Mouse (Mus musculus): ENCODE measurements around the gene Myom3. TPM values are rescaled to one million over a fixed set of nuclear protein-coding genes. Genes with fewer than 3 reads are reported as not detected.

Gene Myom3
- polyA plus RNA-seq, 1 experiment: 0.25 TPM

DNA sequence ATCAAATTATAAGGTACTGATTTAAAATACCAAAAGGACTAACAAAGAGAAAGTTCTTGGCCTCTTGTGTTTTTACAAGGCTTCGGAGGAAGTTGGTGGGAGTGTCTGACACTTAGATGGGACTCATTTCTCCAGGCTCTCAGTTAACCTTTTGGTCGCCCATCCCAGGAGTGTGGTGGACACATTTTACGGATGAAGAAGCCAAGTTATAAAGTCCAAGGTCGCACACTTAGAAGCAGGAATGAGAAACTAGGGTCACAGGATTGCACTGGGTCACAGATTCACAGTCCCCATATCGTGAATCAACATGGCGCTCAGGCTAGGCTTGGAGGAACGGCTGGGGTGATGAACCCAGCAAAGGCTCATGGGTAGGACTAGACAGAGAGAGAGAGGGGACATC, 2.1 kb downstream of the Myom3 start:
- no peak for DNase-seq (ENCODE audit: low spot score)

DNA sequence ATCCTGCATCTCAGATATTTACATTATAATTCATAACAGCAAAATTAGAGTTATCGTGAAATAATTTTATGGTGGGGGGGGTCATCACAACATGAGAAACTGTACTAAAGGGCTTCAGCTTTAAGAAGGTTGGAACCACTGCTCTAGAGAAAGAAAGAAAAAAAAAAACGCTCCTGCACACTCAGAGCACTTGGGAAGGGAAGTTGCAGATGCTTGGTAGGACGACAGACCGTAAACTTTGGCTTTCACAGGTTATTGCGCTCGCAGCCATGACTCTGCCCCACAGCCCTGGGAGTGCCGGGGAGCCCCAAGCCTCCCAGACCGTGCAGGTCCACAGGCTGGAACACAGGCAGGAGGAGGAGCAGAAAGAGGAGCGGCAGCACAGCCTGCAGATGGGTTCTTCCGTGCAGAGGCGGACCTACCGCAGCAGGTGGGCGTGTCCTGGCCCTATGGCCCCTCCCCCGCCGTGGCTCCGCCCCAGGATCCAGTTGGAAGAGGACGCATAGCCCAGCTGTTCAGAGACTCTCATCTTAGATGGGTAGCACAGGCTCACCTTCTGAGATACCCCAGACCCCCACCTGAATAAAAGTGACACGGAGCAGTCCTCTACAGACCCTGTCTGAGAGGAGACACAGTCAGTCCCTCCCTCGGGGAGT, 2.9 kb downstream of the Myom3 start:
- DNase-seq (ENCODE audit: low spot score): peak; percentile 41

DNA sequence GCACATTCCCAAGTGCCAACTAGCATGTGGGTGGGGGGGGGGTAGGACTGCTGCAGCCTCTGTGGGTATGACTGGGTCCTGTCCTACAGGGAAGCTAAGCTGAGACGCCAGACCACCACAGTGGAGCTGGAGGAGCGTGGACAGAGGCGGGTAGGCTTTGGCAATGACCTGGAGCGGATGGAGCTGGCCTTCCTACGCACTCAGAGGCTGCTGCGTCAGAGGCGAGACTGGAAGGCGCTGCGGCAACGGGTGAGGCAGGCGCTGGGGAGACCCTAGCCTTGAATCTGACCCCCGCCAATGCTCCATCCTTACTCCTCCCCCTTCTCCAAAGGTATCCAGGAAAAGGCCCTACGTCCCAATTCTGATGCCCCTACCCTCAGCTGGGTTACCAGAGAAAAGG, 5.2 kb downstream of the Myom3 start:
- no peak for DNase-seq (ENCODE audit: low spot score)

DNA sequence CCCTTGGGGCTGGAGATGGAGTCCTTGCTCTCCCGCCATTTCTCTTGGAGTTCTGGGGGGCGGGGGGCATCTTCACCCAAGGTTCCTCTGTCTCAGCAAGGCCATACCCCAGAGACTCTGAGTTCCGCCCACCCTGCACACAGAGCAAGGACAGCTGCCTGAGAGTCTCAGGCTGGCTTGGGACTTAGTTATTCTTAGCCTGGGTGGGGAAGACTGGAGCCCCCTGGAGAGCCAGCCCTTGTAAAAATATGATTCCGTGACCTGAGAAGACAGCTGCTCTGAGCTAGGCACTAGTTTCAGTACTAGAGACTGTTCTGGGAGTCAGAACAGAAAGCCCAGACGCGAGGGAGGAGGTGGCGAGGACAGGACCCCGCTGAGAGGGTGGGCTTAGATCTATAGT, 6.2 kb downstream of the Myom3 start:
- no peak for DNase-seq (ENCODE audit: low spot score)

DNA sequence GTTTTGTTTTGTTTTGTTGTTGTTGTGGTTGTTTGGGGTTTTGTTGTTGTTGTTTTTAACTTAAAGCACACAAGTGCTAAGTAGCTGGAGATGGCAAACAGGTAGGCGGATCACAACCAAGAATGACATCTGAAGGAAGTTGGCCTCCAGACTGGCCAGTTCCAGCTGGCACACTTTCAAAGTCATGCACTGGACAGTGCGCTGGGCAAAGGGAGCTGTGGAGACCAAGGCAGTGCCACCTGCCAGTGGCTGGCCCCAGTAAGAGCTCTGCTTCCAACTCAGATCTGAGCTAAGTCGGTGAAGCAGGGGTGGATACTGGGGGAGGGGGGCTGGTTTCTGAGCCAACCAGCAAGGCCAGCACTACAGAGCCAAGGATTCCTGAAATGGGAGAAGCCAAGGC, 7.5 kb downstream of the Myom3 start:
- no peak for DNase-seq (ENCODE audit: low spot score)

DNA sequence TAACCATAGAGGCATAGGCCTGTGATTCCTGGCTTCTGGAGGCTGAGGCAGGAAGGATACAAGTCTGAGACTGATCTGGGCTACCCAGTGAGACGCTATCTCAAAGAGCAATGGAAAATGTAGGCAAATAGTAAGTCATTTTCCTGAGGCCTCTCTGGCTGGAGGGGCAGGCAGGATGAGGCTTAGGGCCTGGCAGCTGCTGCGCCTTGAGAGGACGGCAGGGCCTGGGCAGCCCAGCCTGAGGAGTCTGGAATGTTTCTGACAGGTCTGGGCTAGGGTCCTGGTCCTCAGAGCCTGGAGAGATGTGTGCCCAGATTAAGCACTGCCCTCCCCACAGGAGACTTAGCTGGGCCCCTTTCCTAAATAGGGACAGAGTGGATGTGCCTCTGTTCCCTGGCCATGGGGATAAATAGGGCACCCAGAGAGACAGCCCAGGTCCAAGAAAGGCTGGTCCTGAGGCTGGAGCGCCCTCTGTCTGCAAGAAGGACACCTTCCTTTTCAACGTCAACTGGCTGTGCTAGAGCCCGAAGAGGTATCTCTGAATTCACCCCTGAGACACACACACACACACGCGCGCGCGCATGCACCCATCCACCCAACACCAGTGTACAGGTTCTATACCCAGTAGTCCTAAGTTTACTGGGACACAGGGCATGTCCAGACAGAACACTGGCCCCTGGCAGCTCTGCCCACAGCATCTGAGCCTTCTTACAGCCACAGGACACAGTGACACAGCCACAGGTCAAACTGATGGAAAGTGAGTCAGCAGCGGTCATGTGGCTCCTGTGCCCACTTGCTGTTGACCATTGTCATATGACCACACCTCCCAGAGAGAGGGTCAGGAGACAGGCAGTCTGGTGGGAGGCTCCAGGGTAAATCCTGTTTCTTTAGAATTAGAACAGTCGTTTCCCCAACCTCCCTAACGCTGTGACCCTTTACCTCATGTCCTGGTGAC, 9.3 kb downstream of the Myom3 start:
- DNase-seq (ENCODE audit: low spot score): peak; percentile 41

DNA sequence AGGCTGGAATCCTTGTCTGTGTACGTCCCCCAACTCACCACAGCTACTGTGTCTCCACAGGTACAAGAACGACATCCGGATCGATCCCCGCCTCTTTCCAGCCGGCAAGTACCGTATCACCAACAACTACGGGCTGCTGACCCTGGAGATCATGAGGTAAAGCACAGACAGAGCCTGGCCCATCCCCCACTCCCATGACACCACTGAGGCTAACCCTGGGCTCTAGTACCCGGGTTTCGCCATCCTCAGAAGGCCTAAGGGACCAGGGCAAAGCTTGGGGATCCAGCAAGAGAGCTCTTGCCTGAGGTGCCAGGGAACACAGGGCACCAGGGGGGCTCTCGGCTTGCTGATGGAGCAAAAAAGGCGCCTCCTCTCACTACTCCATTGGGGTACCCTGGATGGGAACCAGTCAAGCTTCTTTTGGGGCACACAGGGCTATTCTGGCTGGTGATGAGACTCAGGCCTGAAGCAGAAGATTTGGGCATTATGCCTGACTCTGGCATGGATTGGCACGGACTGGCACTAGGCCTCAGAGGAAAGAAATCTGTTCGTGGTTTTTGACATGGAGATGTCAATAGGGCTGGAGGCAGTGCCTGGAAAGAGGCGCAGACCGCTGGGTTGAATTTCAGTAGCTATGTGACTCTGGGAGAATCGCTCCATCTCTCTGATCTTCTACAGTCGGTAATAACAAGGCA, 11.2 kb downstream of the Myom3 start:
- DNase-seq (ENCODE audit: low spot score): no peak

DNA sequence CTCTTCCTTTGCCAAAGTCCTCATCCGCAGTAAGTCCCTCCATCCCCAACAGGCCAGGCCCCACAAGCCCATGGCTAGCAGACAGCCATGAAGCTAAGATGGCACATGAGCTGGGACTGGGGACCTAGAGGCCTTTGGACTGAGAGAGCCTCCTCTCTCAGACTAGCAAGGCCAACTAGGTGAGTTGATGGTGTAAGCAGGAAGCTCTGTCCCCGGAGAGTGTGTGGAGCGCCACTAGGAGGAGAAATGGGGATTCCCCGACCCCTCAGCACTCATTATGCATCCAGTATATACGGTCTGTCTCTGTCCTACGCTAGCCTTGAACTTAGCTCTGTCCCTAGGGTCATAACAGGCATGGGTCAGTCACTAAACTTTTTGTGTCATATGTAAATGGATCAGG, 12.1 kb downstream of the Myom3 start:
- no peak for DNase-seq (ENCODE audit: low spot score)

DNA sequence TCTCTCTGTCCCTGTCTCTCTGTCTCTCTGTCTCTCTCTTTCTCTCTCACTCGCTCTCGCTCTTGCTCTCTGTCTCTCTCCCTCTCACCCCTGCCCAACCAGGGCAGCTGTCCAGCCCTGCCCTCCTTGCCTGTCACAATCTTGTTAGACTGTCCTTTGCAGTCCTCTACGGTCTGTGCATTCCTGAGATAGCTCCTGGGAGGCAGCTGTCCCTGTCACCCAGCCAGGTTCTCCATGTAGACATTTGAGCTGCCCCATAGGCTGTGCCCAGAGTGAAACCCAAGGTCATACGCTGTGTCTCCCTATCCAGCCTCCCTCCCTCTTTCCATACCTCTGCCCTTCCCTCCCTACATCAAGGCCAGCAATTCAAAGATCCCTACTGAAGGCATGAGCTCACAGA, 13.2 kb downstream of the Myom3 start:
- DNase-seq (ENCODE audit: low spot score): no peak

DNA sequence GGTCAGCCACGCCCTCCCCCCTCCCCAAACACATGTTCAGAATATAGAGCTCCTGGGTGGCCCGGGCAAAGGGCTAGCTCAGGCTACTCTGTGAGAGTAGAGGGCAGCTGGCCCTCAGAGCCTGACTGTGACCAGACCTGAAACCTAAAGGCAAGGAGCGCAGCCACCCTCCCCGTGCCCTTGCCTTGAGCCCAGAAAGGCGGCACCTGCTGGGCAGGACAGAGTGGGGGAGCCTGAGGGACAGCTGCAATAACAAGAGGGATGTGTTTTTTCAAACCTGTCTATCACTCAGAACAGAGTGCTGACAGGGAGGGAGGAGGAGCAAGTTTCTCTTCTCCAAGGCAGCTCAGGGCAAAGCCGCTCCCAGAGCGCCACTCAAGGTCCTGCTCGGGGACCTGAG, 15.0 kb downstream of the Myom3 start:
- DNase-seq (ENCODE audit: low spot score): no peak

DNA sequence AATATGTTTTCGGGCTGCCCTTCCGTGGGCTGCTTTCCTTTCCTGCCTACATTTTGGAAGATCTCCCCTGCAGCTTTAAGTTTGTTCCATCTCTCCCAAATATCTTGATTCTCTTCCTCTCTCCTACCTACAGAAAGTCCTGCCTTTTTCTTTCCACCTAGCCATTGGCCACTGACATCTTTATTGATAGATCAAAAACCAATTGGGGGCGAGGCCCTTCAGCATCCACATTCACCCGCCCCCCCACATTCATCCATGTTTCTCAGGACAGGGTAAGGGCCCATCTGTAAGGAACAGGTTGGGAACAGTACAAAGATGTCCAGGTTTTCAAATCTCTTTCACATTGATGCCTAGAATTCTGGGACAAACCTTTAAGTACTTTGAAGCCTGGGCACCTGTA, 17.3 kb downstream of the Myom3 start:
- DNase-seq (ENCODE audit: low spot score): no peak

DNA sequence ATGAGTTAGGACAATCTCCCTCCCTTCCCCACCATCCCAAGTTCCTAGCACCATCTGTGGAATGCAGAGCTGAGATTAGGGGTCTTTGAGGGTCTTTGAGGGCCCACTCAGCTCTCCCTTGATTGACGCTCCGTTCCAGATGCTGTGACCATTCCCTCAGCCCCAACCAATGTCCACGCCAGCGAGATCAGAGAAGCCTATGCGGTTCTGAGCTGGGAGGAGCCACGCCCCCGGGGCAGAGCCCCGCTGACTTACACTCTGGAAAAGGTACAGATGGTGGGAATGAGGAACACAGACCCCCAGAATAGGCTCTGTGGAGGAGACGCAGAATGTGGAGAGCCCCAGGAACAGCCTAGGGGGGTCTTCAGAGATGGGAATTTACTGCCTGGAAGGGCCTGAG, 20.1 kb downstream of the Myom3 start:
- DNase-seq (ENCODE audit: low spot score): no peak

DNA sequence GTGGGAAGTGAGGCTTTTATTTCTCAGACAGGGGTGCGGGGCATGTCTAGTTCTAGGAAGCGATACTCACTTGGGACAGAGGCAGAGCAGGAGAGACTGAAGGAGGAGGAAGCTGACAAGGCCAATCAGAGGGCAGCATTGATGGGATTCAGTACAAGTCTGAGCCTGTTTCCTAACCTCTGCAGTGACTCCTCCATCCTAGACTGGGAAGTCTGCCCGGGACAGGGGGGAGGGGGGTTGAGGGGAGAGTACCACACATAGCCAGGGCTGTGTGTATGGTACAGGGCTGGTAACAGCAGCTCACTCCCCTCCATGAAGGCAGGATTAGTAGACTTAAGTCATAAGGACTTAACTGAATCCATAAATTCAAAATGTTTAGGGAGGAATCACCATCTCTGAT, 20.7 kb downstream of the Myom3 start:
- no peak for DNase-seq (ENCODE audit: low spot score)

DNA sequence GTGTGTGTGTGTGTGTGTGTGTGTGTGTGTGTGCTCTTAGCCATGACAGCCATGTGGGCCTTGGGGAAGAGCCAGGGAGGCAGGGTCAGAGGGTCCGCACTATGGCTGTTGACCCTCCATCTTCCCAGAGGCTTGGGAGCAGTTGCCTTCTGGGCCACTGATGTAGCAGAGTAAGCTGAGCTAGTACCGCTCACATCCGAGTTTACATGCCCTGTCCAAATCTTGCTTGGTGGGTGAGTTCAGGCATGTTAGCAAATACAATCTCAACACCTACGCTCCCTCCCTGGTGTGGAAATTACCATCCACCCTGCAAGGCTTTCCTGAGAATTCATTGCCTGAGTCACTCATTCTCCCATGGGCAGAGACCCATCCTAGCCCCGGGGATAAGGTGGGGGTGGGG, 21.8 kb downstream of the Myom3 start:
- no peak for DNase-seq (ENCODE audit: low spot score)

DNA sequence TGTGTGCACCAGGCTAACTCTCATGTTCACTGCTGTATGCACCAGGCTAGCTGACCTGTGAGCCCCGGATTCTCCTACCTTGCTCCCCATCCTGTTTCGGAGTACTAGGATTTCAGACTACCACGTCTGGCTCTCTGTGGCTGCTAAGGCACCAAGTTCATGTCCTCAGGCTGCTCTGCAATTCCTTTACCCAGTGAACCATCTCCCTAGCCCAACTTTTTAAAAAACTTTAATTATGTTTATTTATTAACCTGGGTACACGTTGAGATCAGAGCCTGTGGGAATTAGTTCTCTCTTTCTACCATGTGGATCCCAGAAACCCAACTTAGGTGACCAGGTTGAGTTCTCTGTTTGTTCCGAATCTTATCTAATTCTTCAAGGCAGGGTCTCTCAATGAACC, 27.1 kb downstream of the Myom3 start:
- no peak for DNase-seq (ENCODE audit: low spot score)

DNA sequence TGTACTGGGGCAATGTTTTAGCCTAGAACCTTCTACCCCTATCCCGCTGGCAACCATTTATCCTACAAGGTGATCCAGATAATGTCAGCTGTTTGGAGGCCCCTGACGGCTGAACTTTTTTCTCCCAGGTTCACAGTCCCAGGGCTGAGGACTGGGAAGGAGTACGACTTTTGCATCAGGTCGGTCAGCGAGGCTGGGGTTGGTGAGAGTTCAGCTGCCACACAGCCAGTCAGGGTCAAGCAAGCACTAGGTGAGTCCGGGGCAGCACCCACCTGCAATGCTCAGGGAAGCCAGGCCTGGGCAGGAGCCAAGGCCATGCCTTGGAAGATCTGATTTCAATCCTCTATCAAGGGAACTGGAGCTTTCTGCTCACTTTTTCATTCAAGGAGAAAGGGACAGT, 27.8 kb downstream of the Myom3 start:
- no peak for DNase-seq (ENCODE audit: low spot score)

DNA sequence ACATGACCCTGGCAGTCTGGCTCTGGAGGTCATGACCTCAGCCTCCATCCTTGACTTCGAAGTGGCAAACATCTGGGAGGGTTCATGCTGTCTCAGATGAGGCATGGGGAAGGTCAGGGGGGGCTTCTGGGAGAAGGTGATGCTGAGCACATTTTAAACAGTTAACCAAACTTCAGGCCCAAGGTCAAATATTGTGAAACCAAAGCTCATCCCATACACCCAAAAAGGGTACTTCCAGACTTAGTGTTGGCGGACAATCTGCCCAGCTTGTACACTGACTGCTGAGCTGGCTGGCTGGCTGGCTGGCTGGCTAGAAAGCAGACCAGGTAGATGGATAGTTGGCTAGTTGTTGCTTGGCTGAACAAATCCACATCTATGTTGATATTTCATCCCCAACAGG, 29.6 kb downstream of the Myom3 start:
- DNase-seq (ENCODE audit: low spot score): no peak

DNA sequence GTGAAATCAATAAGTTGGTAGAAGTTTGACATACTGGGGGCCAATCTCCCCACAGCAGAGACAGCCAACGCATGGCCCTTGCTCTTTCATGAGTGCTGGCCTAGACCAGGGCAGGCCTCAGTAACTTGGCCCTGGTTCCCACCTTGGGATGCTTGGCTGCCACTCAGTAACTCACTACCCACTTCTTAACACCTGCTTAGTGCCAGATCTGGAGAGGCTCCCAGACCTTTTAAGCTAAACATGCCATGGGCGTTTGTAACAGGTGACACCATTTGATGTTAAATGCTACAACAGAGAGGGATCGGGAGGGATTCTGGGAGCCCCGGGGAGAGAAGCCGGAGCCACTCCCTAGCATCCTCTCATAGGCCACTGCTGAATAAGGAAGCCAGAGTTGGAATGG, 33.3 kb downstream of the Myom3 start:
- no peak for DNase-seq (ENCODE audit: low spot score)

DNA sequence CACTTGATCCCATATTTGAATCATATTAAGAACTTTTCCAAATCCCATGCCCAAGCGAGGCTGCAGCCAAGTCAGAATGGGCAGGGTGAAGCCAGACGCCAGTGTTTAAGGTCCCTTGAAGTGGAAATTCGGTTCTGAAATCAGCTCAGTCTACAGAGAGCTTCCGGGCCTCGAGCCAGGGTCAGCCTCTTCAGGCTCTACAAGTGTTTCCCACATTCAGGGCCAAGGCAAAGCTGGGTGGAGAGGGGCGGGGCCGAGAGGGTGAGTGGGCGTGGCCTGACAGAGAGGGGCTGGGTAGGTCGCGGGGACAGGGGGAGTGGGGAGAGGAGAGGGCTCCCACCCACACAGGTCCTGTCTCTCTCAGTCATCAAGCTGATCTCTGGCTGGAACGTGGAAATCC, 38.4 kb downstream of the Myom3 start:
- no peak for DNase-seq (ENCODE audit: low spot score)

DNA sequence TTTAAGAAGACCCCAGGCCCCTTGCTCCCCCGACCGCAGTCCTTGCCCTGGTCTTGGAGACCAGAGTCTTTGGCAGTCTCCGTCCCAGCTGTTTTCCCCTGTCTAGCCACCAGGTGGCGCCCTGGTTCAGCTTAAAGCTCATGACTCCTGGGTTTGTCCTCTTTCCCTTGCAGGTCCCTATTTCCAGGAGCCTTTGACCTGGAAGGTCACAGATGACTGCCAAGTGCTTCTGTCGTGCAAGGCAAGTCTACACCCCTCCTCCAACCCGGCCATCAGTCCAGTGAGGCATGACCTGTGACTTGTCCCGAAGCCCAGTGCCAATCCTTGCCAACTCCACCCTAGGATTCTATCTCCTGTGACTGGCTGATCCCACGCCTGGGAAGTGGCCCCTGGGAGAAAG, 42.0 kb downstream of the Myom3 start:
- DNase-seq (ENCODE audit: low spot score): peak; percentile 82

DNA sequence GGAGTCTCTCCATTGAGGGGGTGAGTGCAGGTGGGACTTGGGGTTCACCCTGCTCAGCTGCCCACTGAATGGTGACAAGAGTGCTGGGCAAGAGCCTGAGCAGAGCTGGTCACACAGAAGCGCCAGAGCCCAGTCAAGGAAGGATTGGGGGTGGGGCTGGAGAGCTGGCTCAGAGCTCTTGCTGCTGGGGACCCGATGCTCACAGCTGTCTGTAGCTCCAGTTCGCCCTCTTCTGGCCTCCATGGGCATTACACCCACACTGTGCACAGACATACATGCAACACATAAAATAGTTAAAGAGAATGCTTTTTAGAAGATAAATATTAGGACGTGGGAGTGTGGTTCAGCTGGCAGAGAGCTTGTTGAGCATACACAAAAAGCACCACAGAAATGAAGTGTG, 43.8 kb downstream of the Myom3 start:
- no peak for DNase-seq (ENCODE audit: low spot score)

DNA sequence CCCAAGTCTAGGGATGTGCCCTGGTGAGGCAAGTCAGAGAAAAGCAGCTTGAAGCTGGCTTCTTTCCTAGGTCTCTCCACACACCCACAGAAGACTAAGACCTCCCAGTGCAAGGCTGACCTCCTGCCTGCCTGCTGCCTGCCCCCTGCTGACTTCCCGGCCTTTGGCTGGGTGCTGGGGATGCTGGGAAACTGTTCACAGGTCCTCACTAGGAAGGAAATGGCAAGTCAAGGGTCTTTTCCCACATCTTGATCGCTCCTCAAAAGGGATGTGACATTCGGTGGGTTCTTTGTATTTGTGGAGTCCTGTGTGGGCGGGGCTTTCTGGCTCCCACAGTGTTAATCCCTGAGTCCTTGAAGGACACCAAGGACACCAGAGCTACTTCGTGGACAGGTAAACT, 44.7 kb downstream of the Myom3 start:
- no peak for DNase-seq (ENCODE audit: low spot score)

DNA sequence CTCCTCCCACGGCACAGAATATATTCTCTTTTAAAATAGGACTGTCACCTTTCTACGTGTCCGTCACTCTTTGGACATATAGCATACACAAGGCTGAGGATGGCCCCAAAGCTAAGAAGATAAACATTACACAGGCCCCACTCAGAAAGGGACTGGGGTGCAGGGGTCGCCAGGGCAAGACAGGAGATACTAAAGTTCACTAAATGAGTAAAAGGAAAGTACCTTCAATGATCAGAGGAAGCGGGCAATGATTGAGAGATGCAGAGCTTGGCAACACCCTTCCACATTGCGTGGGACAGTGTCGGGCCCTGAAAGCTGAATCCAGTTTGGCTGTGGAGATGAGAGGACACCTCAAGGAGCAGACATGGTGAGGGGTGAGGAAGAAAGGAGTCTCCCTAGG, 55.4 kb downstream of the Myom3 start:
- no peak for DNase-seq (ENCODE audit: low spot score)

Measured in urinary bladder, adult 2 months (tissue).